Mouse (Mus musculus): Measurements from ENCODE around the gene Gimap7.

The Gimap7 gene

DNA sequence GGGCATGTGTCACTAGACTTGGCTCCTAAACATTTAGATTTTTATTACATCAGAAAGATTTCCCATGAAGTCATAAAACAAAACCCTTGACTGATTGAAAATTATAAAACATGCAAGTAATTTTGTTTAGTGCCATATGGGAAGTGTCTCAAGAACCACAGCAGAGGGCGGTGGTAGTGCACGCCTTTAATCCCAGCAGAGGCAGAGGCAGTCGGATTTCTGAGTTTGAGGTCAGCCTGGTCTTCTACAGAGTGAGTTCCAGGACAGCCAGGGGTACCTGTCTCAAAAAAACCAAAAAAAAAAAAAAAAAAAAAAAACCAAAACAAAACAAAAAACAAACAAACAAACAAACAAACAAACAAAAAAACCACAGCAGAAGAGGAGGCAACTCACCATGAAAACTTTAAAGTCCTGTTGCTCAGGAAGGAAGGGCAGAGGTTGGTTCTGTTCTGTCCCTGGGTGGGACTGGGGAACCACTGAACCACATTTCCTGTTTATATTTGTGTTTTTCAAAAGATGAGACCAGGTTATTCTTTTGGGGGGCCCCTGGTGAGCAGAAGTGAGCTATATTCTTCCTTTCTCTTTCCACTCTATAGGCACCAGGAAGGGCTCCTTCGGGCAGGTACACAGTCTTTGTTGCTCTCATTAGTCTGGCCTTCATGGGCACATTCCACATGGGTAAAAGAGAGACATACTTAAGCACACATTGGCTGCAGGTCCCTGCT is 21.4 kb upstream of the Gimap7 start:
- no peak for DNase-seq

- no peak for DNase-seq
These were observed 20.9 kb upstream of the Gimap7 start for GRCm38 (mm10) chr6:48697555-48697930.

- no peak for DNase-seq
These were observed 20.2 kb upstream of the Gimap7 start for GRCm38 (mm10) chr6:48698066-48698856.

- no peak for DNase-seq
These were observed 19.5 kb upstream of the Gimap7 start for GRCm38 (mm10) chr6:48698888-48699287.

- DNase-seq, result peak; percentile 48
These were observed 18.0 kb upstream of the Gimap7 start for GRCm38 (mm10) chr6:48700251-48701075.

- no peak for DNase-seq
These were observed 16.3 kb upstream of the Gimap7 start for GRCm38 (mm10) chr6:48702146-48702545.

GRCm38 (mm10) chr6:48702601-48703000 is 15.8 kb upstream of the Gimap7 start:
- no peak for DNase-seq

DNA sequence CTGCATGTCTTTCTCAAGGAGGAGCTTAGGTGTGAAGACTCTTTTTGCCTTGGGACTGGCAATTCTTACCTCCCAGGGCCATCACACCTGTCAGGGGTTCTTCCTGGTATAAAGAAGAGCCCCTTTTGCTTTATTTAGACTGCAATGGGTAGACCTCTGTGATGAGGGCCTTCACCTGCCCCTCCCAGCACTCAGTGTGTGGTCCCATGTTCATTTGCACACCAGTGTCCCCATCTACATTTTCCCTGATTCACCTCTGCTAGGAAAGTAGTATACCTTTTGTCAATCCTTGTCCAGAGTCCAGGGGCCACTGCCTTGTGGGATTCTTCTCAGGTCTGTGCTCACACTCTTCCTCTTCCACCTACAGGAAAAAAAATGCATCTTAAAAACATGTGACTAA is 14.3 kb upstream of the Gimap7 start:
- DNase-seq, result no peak

GRCm38 (mm10) chr6:48706130-48706529 is 12.3 kb upstream of the Gimap7 start:
- no peak for DNase-seq

DNA sequence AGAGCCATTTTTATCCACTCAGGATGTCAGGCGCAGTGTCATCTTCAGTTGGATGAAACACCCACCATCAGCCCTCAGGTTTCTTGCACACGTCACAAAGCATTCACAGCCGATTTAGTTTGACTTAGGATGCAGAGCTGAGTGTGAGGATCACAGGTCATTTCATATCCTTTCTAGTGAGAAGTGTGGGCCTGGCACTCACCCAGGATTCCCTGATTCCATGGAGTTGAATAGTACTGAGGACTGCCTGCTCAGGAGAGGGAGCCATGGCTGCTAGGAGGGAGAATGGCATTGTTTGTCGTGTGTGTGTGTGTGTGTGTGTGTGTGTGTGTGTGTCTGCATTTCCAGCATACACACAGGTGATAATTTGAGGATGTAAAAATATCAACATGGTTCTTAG is 1.9 kb downstream of the Gimap7 start:
- peak; percentile 59 for DNase-seq

DNA sequence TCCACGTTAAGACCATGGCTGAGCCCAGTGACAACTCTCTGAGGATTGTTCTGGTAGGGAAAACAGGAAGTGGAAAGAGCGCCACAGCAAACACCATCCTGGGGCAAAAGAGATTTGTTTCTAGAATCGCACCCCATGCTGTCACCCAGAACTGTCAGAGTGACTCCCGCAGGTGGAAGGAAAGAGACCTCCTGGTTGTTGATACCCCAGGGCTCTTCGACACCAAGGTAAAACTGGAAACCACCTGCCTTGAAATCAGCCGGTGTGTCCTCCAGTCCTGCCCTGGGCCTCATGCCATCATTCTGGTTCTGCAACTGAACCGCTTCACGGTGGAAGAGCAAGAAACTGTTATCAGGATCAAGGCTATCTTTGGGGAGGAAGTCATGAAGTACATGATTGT is 5.0 kb downstream of the Gimap7 start:
- DNase-seq, result no peak

DNA sequence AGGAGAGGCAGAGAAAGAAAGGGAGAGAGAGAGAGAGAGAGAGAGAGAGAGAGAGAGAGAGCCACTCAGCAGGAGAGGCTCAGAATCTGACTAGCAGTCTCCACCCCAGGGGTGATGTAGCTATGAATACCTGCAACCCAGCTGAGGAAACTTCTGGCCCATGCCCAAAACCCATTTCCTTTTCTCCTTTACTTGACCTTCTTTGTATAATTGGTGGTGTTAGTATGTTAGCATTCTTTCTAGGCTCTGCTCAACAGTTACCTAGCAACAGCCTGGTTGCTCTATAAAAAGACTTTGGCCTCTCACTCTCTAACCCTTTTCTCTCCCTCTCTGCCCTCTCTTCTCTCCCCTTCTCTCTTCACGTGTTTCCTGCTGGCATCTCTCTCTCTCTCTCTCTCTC is 7.1 kb downstream of the Gimap7 start:
- DNase-seq, result peak; percentile 88

DNA sequence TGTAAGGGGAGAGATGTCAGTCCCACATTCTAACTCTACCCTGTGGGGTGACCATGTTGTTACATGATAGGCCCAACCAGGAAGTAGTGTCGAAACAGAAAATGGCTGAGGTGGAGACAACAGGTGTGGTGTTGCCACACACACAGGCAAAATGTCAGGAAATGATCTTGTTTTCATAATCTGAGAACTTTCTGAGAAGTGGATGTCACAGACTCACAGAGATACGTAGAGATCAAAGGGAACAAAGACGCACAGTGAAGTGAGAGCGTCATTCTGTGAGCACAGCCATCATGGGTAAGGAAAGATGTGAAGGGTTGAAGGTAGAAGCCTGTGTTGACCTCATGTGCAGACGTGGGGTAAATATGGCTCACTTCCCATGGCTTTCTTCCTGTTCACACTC is 9.3 kb downstream of the Gimap7 start:
- no peak for DNase-seq

- DNase-seq, result no peak
These were observed 14.5 kb downstream of the Gimap7 start for GRCm38 (mm10) chr6:48732864-48733304.

DNA sequence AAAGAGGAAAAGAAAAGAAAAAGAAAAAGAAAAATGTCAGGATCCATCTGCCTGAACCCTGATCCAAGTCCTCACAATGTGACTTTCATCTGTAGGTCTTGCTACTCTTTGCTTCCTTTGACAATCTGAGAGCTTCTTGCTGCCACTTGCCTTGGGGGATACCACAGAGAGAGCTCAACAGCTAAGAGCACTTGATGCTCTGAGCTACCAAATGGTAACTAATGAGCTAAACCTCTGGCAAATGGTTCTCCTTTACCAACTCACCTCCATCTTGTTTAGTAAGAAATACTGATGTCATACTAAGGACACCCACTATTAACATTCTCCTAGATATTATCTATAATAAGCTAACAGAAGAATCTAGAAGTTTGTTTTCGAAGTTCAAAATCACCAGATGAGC is 15.2 kb downstream of the Gimap7 start:
- no peak for DNase-seq

GRCm38 (mm10) chr6:48737053-48737452 is 18.6 kb downstream of the Gimap7 start:
- DNase-seq, result no peak

GRCm38 (mm10) chr6:48737688-48738087 is 19.3 kb downstream of the Gimap7 start:
- no peak for DNase-seq

DNA sequence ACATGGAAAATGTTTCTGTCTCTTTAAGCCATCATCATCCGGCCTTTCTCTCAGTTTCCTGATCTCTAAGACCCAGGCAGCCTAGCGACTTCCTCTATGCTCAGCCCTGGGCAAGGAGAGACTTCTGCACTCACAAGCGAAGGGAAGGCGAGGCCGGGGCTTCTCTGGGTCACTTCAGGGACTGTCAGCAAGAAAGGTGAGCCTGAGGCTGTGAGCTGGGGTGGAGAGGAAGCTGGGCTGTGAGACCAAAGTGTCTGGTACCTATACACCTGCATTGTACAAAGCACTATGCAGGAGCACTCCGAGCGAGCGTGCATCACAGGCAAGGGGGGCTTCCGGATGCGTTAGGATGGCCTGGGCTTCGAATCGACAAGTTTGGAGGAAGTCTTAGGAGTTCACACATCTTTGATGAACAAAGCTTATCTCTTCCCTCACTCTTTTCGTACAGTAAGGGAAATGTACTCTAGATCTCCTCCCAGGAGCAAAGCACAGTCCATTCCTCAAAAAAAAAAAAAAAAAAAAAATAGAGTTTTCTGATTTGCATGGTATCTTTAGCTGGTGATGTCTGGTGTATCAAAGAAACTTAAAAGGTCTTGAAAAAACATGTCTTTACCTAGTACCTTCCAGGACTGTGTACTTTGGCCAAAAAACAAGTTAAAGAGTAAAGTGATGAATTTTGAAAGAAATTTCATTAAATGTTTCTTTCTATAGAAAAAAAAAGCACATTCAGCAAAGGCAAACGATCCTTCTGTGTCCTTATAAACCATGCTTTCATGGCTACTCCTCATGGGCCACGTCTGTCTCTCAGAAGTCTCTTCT is 20.7 kb downstream of the Gimap7 start, which contains the start of gene Gimap1:
Gene Gimap1, plus strand, starts transcription at position 94 of the 819 bp plus-strand sequence.
- DNase-seq, result peak; percentile 66

- no peak for DNase-seq
These were observed 21.3 kb downstream of the Gimap7 start for GRCm38 (mm10) chr6:48739780-48740055.

- no peak for DNase-seq
These were observed 22.2 kb downstream of the Gimap7 start for GRCm38 (mm10) chr6:48740501-48741169.

- DNase-seq, result no peak
These were observed 22.9 kb downstream of the Gimap7 start for GRCm38 (mm10) chr6:48741273-48741672.

- DNase-seq, result peak; percentile 39
These were observed 23.3 kb downstream of the Gimap7 start for GRCm38 (mm10) chr6:48741711-48742206.
